Mouse (Mus musculus) lung, adult 2 months (tissue): ENCODE data around the gene Amigo1.

Experiments
- CTCF ChIP-seq: fragments of 200-500 bp; IDR thresholded peaks from 2 replicates; pipeline ENCODE4 v1.5.1; 2011; ENCODE audit warnings: mild to moderate bottlenecking, low read length, control low read depth; ENCODE audit not compliant: insufficient read depth
- POLR2A ChIP-seq: fragments of 200-500 bp; IDR thresholded peaks from 2 replicates; pipeline ENCODE4 v1.6.1; 2011; ENCODE audit warnings: low read depth, mild to moderate bottlenecking, control low read depth, low read length, borderline replicate concordance; ENCODE audit errors: extremely low read depth

GRCm38 (mm10) chr3:108206731-108207375 is 20.7 kb downstream of the Amigo1 start:
- TF ChIP-seq CTCF (no peak), POLR2A (no peak)
